In genomic region chr10:20405471-20405870, GRCm38 (mm10) we compare ENCODE assay signal across 8 mouse cellular contexts. TPM values are rescaled to one million over a fixed set of nuclear protein-coding genes. Genes with fewer than 3 reads are reported as not detected.
DNase-seq lines count a peak whose midpoint lies in the region; ATAC-seq and TF ChIP-seq lines count a peak whose summit lies in the region.

No protein-coding gene starts in this region.

- no peak for TF ChIP-seq POLR2A in spleen, adult 2 months (IDR thresholded peaks at IDR 0.05; ENCODE audit: low read depth, low read length)

- H3K27ac ChIP-seq in spleen, adult 2 months (ENCODE audit: insufficient read depth, low read length), result no peak overlapping the region
- no peak overlapping the region for H3K27ac ChIP-seq in forebrain, embryonic 15.5 days (replicated peaks)
- H3K27ac ChIP-seq in liver, postnatal 0 days (ENCODE audit: low read depth), result no peak overlapping the region
- H3K27ac ChIP-seq in neural tube, embryonic 13.5 days (replicated peaks), result no peak overlapping the region

- peak; percentile 31; the same call in 1 of the 2 replicates for TF ChIP-seq CTCF in spleen, adult 2 months (IDR thresholded peaks at IDR 0.05; ENCODE audit: extremely low read depth, insufficient read depth, insufficient read length, insufficient replicate concordance)
- peak; percentile 90 for TF ChIP-seq CTCF in liver, postnatal 0 days (IDR thresholded peaks at IDR 0.05; ENCODE audit: low read depth)

- ATAC-seq in forebrain, embryonic 15.5 days (replicated peaks), result peak; percentile 75
- no peak for ATAC-seq in liver, postnatal 0 days
- ATAC-seq in neural tube, embryonic 13.5 days (ENCODE audit: low read depth), result 0 out of 2 replicates have a peak, but pooled peaks have one; percentile 71

- DNase-seq in spleen, adult 2 months (ENCODE audit: low read depth in 1 of 2, low spot score in 2 of 2), result no peak
- no peak for DNase-seq in spleen, adult 12 weeks (ENCODE audit: low spot score)
- peak; percentile 18 to 25 for DNase-seq in adrenal gland, adult 18-20 months (ENCODE audit: low spot score in 2 of 2)
- peak; percentile 25 for DNase-seq in kidney, adult 11 months
- peak; percentile 42 for DNase-seq in liver, postnatal 0 days
- DNase-seq in cerebellum, adult 11 months, result no peak

- TF ChIP-seq EP300 in liver, postnatal 0 days (IDR thresholded peaks at IDR 0.05; ENCODE audit: low read depth), result no peak

- no peak overlapping the region for H3K9ac ChIP-seq in forebrain, embryonic 15.5 days (replicated peaks)
- no peak overlapping the region for H3K9ac ChIP-seq in liver, postnatal 0 days (replicated peaks)
- H3K9ac ChIP-seq in neural tube, embryonic 13.5 days, result no peak overlapping the region

- no peaks in the 10 kb centered on the region for H3K36me3 ChIP-seq in spleen, adult 2 months (ENCODE audit: control insufficient read depth, insufficient read depth, low read length)
- H3K36me3 ChIP-seq in forebrain, embryonic 15.5 days, result no peaks in the 10 kb centered on the region
- no peaks in the 10 kb centered on the region for H3K36me3 ChIP-seq in liver, postnatal 0 days (replicated peaks; ENCODE audit: insufficient read depth, low read length)
- no peaks in the 10 kb centered on the region for H3K36me3 ChIP-seq in neural tube, embryonic 13.5 days

- no peaks in the 10 kb centered on the region for H3K9me3 ChIP-seq in forebrain, embryonic 15.5 days
- no peaks in the 10 kb centered on the region for H3K9me3 ChIP-seq in liver, postnatal 0 days (ENCODE audit: low read length)
- H3K9me3 ChIP-seq in neural tube, embryonic 13.5 days, result no peaks in the 10 kb centered on the region

- H3K4me3 ChIP-seq in spleen, adult 2 months (ENCODE audit: extremely low read depth, insufficient read depth, insufficient read length), result no peak overlapping the region
- no peak overlapping the region for H3K4me3 ChIP-seq in forebrain, embryonic 15.5 days
- H3K4me3 ChIP-seq in liver, postnatal 0 days (ENCODE audit: low read depth, low read length), result no peak overlapping the region
- no peak overlapping the region for H3K4me3 ChIP-seq in neural tube, embryonic 13.5 days

- no peak overlapping the region for H3K4me2 ChIP-seq in forebrain, embryonic 15.5 days (replicated peaks)
- no peak overlapping the region for H3K4me2 ChIP-seq in liver, postnatal 0 days (ENCODE audit: low read depth, low read length)
- H3K4me2 ChIP-seq in neural tube, embryonic 13.5 days, result no peak overlapping the region

- WGBS in spleen, adult 2 months, result 78% methylated on average over 2 of the region's 2 CpGs
- WGBS in forebrain, embryonic 15.5 days, result 86% methylated on average over 2 of the region's 2 CpGs
- WGBS in liver, postnatal 0 days (ENCODE audit: insufficient replicate concordance), result 76% methylated on average over 2 of the region's 2 CpGs
- 89% methylated on average over 2 of the region's 2 CpGs for WGBS in neural tube, embryonic 13.5 days

- no peaks in the 10 kb centered on the region for H3K4me1 ChIP-seq in spleen, adult 2 months (ENCODE audit: control insufficient read depth, insufficient read depth, insufficient read length)
- H3K4me1 ChIP-seq in forebrain, embryonic 15.5 days, result no peaks in the 10 kb centered on the region
- no peaks in the 10 kb centered on the region for H3K4me1 ChIP-seq in liver, postnatal 0 days (ENCODE audit: insufficient read depth)
- H3K4me1 ChIP-seq in neural tube, embryonic 13.5 days (replicated peaks), result no peaks in the 10 kb centered on the region

- no peaks in the 10 kb centered on the region for H3K27me3 ChIP-seq in spleen, adult 2 months (ENCODE audit: control insufficient read depth, insufficient read depth, low read length)
- no peaks in the 10 kb centered on the region for H3K27me3 ChIP-seq in forebrain, embryonic 15.5 days
- no peaks in the 10 kb centered on the region for H3K27me3 ChIP-seq in liver, postnatal 0 days (ENCODE audit: insufficient read depth, low read length)
- H3K27me3 ChIP-seq in neural tube, embryonic 13.5 days, result no peaks in the 10 kb centered on the region

RNA-seq across cellular contexts. Expression of gene Mtfr2, which starts 57.9 kb away (rescaled TPM):
- polyA plus RNA-seq in spleen, adult 2 months (2012; rRNA removed), result 1.0 and 1.1 TPM in 2 replicates
- under 1 TPM; 0.54 to 0.63 TPM for total RNA-seq in adrenal gland, adult 18-20 months (2021)
- polyA plus RNA-seq in forebrain, embryonic 15.5 days (2015; fragmentation: Nextera tagmentation; extraction: Ambion mirVana), result 1.2 and 1.3 TPM in 2 replicates
- 1.3 and 1.5 TPM in 2 replicates for polyA plus RNA-seq in liver, postnatal 0 days (2015; fragmentation: Nextera tagmentation; extraction: Ambion mirVana)
- 0.36 and 0.42 TPM in 2 replicates for polyA plus RNA-seq in neural tube, embryonic 13.5 days (2015; fragmentation: Nextera tagmentation; extraction: Ambion mirVana)

Comparison
In these comparisons a context has a peak if more than half of its experiments do, and no peak if none do; other contexts are left out.
1. DNase-seq: peak in adrenal gland, adult 18-20 months (2 of 2), kidney, adult 11 months (single experiment) and liver, postnatal 0 days (single experiment); none in spleen, adult 2 months (0 of 2), spleen, adult 12 weeks (single experiment) and cerebellum, adult 11 months (single experiment).